Mouse (Mus musculus) forebrain, embryonic 16.5 days (tissue): ENCODE results near the gene Acvrl1. TPM values are rescaled to one million over a fixed set of nuclear protein-coding genes. Genes with fewer than 3 reads are reported as not detected.

Experiments used
- ATAC-seq: fragments of 200-750 bp; cut with Nextera tagmentation; 2 replicates; pipeline ENCODE4 v1.8.0; 2017; ENCODE audit warnings: mild to moderate bottlenecking, moderate library complexity
- H3K27ac ChIP-seq: fragments of 300-500 bp; sonication (generic); 2 replicates; pipeline ENCODE4 v1.5.1; 2014; ENCODE audit warnings: low read length, control low read depth
- H3K27me3 ChIP-seq: fragments of 300-500 bp; sonication (generic); replicated peaks from 2 replicates; pipeline ENCODE4 v1.6.1; 2014; ENCODE audit warnings: low read length; ENCODE audit not compliant: control insufficient read depth, insufficient read depth
- H3K36me3 ChIP-seq: fragments of 300-500 bp; sonication (generic); 2 replicates; pipeline ENCODE4 v1.6.1; 2014; ENCODE audit not compliant: control insufficient read depth, insufficient read depth
- H3K4me1 ChIP-seq: fragments of 300-500 bp; sonication (generic); replicated peaks from 2 replicates; pipeline ENCODE4 v1.6.1; 2014; ENCODE audit warnings: low read length; ENCODE audit not compliant: control insufficient read depth, insufficient read depth
- H3K4me2 ChIP-seq: fragments of 300-500 bp; sonication (generic); 2 replicates; pipeline ENCODE4 v1.6.1; 2014; ENCODE audit warnings: mild to moderate bottlenecking, low read length, control low read depth
- H3K4me3 ChIP-seq: fragments of 300-500 bp; sonication (generic); replicated peaks from 2 replicates; pipeline ENCODE4 v1.5.1; 2014; ENCODE audit warnings: mild to moderate bottlenecking, low read length, control low read depth
- H3K9ac ChIP-seq: fragments of 300-500 bp; sonication (generic); replicated peaks from 2 replicates; pipeline ENCODE4 v1.6.1; 2014; ENCODE audit warnings: low read depth, low read length, control low read depth
- H3K9me3 ChIP-seq: fragments of 300-500 bp; sonication (generic); 2 replicates; pipeline ENCODE4 v1.6.1; 2016; ENCODE audit warnings: low read length; ENCODE audit not compliant: control insufficient read depth
- WGBS: fragments of 180-500 bp; shearing (Covaris S2); extraction: QIAGEN DNeasy Blood & Tissue Kit; methylation state at CpG from one replicate; pipeline ENCODE4 v1.1.7; 2014; 5-methylcytosine and 5-hydroxymethylcytosine counted together
- polyA plus RNA-seq: library from polyadenylated mRNA; unstranded; fragments of >200 nt; fragmentation: Nextera tagmentation; extraction: Ambion mirVana; gene quantifications from 2 replicates; pipeline ENCODE4 v1.2.1, GENCODE M21; 2015

Acvrl1 gene
- polyA plus RNA-seq, 1 experiment from 2014 or later = 8.0 TPM

- no peak for ATAC-seq
- Histone ChIP-seq H3K27me3 (no peaks in the 10 kb centered on the region), H3K27ac (no peak overlapping the region), H3K36me3 (no peaks in the 10 kb centered on the region), H3K4me3 (no peak overlapping the region), H3K9ac (no peak overlapping the region), H3K9me3 (no peaks in the 10 kb centered on the region), H3K4me2 (no peak overlapping the region), H3K4me1 (peaks cover 41% of the 10 kb centered on the region)
- 82% methylated on average over 15 of the region's 15 CpGs for WGBS
Observed at GRCm38 (mm10) chr15:101180363-101181105, 52.2 kb downstream of the Acvrl1 start.

DNA sequence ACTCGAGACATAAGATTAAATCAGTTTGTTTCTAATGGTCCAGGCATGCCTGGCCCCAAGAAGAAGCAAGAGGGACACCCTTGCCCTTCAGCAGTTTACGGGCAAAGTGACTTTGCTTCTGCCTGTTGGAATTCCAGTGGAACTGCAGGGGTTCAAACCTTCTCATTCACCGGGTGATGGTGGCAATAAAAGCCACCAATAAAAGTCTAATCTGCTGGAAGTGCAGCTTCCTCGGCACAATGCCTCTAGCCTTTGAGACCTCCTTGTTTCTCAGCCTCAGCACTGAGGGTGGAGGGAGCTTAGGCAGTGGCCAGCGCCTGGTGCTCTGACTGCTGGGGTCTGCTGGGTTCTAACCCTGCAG, 52.8 kb downstream of the Acvrl1 start:
- Histone ChIP-seq H3K9ac (no peak overlapping the region), H3K36me3 (no peaks in the 10 kb centered on the region), H3K4me1 (peaks cover 35% of the 10 kb centered on the region), H3K27me3 (no peaks in the 10 kb centered on the region), H3K4me2 (no peak overlapping the region), H3K9me3 (no peaks in the 10 kb centered on the region), H3K27ac (no peak overlapping the region), H3K4me3 (no peak overlapping the region)
- ATAC-seq = no peak
- WGBS = 26% methylated on average over 5 of the region's 5 CpGs

DNA sequence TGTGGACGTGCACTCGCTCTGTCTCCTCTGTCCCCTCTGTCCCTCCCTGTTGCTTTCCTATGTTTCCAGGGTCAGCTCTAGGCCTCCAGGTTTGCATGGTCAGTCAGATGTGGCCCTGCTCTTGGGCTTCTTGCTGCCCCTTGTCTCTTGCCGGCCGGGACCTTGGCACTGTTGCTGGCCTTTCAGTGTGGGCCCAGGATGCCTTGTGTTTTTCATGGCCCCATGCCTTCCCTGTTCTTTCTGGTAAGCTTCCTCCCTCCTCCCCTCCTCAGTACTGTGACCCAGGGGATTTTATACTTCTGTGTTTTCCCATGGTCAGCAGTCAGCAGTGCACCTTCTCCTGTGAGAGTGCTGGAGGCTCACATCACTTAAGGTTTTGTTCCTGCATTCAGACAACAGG, 53.2 kb downstream of the Acvrl1 start:
- no peak overlapping the region for H3K9ac ChIP-seq

GRCm38 (mm10) chr15:101182676-101183075, 54.4 kb downstream of the Acvrl1 start:
- Histone ChIP-seq H3K27me3 (no peaks in the 10 kb centered on the region), H3K4me3 (no peak overlapping the region), H3K4me2 (no peak overlapping the region), H3K36me3 (no peaks in the 10 kb centered on the region), H3K27ac (no peak overlapping the region), H3K4me1 (peaks cover 19% of the 10 kb centered on the region), H3K9ac (no peak overlapping the region), H3K9me3 (no peaks in the 10 kb centered on the region)
- ATAC-seq = no peak
- 33% methylated on average over 5 of the region's 5 CpGs for WGBS

More for the DNA sequence above, 53.2 kb downstream of the Acvrl1 start:
- no peak for ATAC-seq
- H3K27ac ChIP-seq = no peak overlapping the region
- H3K9me3 ChIP-seq = no peaks in the 10 kb centered on the region
- peaks cover 31% of the 10 kb centered on the region for H3K4me1 ChIP-seq
- H3K36me3 ChIP-seq = no peaks in the 10 kb centered on the region
- no peak overlapping the region for H3K4me3 ChIP-seq
- WGBS = 21% methylated on average over 4 of the region's 4 CpGs
- H3K27me3 ChIP-seq = no peaks in the 10 kb centered on the region
- H3K4me2 ChIP-seq = no peak overlapping the region

DNA sequence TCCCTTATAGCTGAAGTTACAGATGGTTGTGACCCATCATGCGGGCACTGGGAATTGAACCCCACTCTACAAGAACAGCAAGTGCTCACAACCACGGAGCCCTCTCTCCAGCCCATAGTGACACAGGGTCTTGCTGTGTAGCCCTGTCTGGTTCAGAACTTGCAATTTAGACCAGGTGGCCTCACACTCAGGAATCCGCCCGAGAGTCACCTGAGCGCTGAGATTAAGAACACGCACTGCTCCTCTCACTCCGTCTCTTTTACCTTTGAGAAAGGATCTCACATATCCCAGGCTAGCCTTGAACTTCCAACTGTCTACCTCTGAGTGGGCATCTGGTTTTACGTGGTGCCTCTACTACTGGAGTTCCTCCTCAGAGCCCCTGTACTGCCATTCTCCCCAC, 56.0 kb downstream of the Acvrl1 start:
- Histone ChIP-seq H3K9me3 (no peaks in the 10 kb centered on the region), H3K4me3 (no peak overlapping the region), H3K9ac (no peak overlapping the region), H3K27me3 (no peaks in the 10 kb centered on the region), H3K4me1 (peaks cover 8% of the 10 kb centered on the region), H3K27ac (no peak overlapping the region), H3K4me2 (no peak overlapping the region), H3K36me3 (no peaks in the 10 kb centered on the region)
- 97% methylated on average over 8 of the region's 8 CpGs for WGBS
- no peak for ATAC-seq

DNA sequence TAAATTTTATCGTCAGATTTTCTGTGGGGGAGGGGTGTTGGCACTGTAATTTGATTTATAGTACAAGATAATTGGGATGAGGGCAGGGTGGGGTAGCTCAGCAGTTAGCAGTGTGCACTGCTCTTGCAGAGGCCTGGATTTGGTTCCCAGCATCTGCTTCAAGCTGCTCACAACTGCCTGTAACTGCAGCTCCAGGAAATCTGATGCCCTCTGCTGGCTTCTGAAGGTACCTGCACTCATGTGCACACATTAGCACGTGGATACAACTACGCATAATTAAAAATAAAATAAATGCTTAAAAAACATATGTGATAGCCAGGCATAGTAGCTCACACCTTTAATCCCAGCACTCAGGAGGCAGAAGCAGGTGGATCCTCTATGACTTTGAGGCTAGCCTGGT, 57.2 kb downstream of the Acvrl1 start:
- Histone ChIP-seq H3K9me3 (no peaks in the 10 kb centered on the region), H3K27ac (no peak overlapping the region), H3K4me3 (no peak overlapping the region), H3K4me2 (no peak overlapping the region), H3K36me3 (no peaks in the 10 kb centered on the region), H3K4me1 (peaks cover 13% of the 10 kb centered on the region), H3K27me3 (no peaks in the 10 kb centered on the region), H3K9ac (no peak overlapping the region)
- WGBS = 93% methylated on average over 3 of the region's 3 CpGs
- ATAC-seq = no peak

- Histone ChIP-seq H3K4me3 (no peak overlapping the region), H3K27me3 (no peaks in the 10 kb centered on the region), H3K9me3 (no peaks in the 10 kb centered on the region), H3K4me1 (peaks cover 26% of the 10 kb centered on the region), H3K27ac (no peak overlapping the region), H3K4me2 (no peak overlapping the region), H3K9ac (no peak overlapping the region), H3K36me3 (no peaks in the 10 kb centered on the region)
- WGBS = 85% methylated on average over 5 of the region's 5 CpGs
- no peak for ATAC-seq
Observed at GRCm38 (mm10) chr15:101187907-101188306, 59.6 kb downstream of the Acvrl1 start.

GRCm38 (mm10) chr15:101189981-101190761, 61.8 kb downstream of the Acvrl1 start:
- no peak overlapping the region for H3K4me3 ChIP-seq
- no peak for ATAC-seq
- no peak overlapping the region for H3K9ac ChIP-seq
- H3K27me3 ChIP-seq = no peaks in the 10 kb centered on the region
- no peak overlapping the region for H3K4me2 ChIP-seq
- WGBS = 76% methylated on average over 10 of the region's 10 CpGs
- H3K9me3 ChIP-seq = no peaks in the 10 kb centered on the region
- no peak overlapping the region for H3K27ac ChIP-seq
- H3K4me1 ChIP-seq = peaks cover 26% of the 10 kb centered on the region
- H3K36me3 ChIP-seq = peaks cover 11% of the 10 kb centered on the region

DNA sequence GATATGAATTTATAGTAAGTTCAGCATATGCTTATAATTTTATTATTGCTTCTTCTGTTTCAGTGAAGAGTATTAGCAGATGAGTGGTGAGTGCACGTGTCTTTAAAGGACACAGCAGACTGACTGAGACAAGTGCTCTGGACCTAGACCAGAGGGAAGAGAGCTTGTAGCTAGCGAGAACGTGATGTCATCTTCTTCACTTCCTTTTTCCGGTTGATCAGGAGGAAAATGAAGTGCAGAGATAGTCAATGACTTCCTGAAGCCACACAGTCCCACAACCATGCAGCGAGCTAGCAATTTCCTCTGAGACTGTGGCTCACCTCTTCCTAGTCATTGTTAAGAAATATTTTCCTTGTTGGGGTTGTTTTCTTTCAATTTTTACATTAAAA, 62.4 kb downstream of the Acvrl1 start:
- Histone ChIP-seq H3K4me2 (no peak overlapping the region), H3K4me1 (peaks cover 26% of the 10 kb centered on the region), H3K9me3 (no peaks in the 10 kb centered on the region), H3K36me3 (peaks cover 16% of the 10 kb centered on the region), H3K9ac (no peak overlapping the region), H3K4me3 (no peak overlapping the region), H3K27me3 (no peaks in the 10 kb centered on the region), H3K27ac (no peak overlapping the region)
- ATAC-seq = no peak
- WGBS = 68% methylated on average over 5 of the region's 5 CpGs
